Mouse (Mus musculus): ENCODE measurements at regions not wholly inside any gene's neighbourhood (a gene's known extent, or its start where the extent isn't known, plus 50 kb on each side); places are given as distances from the start of the nearest gene placed in this dataset.

DNA sequence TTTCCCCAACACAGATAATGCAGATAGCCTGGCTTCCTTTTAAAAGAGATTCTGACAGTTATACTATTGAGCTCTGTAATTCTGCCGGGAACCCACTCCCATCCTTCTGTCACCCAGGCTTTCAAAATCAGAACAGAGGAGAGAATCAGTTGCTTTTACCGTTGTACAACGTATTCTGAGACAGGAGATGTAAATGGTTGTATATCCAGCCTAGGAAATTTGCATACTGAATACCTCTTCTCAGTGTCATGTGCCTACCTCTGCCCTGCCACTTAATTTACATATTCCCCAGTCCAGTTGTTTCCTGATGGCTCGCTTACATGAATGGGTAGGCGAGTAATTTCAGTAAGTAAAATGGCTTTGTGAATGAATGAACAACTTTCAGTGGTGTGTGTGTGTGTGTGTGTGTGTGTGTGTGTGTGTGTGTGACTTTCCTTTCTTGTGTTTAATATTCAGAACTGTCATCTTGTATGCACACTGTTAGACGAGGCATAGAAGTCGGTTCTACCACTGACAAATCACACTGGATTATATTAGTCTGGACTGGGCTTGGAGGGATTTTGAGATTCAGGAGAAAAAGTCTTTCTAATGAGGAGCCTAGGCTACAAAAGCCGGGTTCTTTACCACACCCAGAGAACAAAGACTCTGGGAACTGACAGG is 282.2 kb upstream of the Cdh6 start:
- DNase-seq: no peak

DNA sequence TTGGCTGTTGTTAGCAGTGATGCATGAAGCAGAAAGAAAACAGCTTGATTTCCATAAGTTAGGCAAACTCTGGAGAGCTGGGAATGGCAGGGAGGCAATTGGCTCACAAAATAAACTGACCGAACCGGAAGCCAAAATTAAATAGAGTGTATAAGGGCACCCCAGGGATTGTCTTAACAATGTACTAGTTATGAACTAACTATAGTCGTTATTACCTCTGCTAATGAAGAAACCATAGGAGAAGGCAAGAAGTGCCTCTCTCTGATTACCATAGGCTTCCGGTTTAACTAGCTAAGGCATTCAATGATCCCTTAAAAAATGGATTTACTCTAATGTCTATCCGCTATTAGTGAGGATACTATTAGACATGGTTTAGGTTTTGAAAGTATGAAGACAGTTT is 276.9 kb upstream of the Cdh6 start:
- DNase-seq: no peak

DNA sequence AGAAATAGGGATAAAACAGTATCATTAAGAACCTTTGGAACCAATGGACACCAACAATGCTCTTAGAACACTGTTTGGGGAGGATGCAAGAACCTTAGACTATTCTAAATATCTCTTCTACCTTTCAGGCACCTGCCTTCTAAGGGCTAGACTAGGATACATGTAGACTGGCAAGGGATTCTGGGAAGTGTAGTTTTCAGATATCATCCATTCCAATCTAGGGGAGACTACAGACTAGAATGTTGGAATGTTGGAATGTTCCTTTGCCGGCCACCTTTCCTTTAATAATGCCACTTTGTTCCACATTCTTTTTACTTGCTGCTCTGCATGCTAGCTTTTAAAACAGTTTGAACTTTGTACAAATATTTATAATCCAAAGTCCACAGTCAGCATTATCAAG is 261.1 kb upstream of the Cdh6 start:
- no peak for DNase-seq

DNA sequence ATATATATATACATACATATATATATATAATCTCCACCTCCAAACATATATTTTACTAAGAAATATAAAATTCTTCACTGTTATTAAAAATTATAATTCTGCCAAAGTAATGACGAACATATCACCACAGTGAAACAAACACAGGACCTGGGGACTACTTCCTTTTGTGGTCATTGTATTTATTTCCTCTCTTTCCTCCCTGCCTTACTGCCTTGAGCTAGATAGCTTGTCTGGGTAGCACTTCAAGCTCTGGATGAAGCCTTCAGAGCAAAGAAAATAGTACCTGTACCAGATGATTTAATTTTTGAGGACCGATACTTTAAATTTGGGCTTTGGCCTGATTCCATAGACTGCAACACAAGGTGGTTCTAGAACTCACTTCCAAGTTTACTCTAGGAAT is 259.5 kb upstream of the Cdh6 start:
- no peak for DNase-seq

DNA sequence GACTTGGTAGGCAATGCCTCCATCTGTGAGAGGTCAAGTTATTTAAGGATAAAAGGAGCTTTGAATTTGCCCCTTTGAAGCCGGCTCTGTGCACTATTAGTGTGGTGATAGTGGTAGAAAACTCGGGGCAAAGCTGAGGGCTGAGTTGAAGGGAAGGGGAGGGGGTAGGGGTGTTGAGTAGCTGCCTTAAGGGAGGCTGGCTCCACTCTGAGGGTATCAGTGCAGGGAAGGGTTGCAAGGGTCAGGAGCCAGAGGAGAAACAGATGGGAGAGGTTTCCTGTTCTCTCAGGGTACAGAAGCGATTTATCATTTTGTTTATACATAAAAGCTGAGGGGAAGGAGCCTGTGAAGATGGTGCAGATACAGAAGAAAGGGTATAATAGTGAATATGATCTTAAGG is 246.1 kb upstream of the Cdh6 start:
- no peak for DNase-seq

DNA sequence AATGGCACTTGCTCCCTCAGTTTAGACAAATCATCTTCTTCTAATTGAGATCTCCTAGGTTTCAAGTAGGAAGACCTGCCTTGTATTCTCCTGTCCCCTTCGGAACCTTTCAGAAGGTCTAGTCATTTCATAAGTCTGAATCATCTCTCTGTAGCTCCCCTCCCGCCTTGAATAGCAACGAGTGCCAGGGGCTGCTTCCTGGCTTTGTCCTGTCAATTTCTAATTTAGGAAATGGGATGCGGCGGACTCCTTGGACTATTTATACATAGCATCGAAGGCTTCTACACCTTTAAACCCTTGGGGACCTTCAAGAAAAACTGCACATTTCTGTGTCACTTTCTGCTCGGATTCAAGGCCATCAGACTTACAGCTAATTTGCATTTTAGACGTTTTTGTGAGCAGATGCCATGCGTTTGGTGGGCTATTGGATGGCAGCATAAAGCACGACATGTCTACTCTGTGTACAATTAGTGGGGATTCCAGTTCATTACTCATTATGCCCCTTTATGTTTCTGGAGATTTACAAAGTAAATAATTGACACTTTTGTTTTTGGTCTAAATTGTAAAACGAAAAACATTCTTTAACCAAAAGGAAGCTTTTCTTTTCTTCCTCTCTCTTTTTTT is 236.7 kb upstream of the Cdh6 start:
- DNase-seq: peak; percentile 12

DNA sequence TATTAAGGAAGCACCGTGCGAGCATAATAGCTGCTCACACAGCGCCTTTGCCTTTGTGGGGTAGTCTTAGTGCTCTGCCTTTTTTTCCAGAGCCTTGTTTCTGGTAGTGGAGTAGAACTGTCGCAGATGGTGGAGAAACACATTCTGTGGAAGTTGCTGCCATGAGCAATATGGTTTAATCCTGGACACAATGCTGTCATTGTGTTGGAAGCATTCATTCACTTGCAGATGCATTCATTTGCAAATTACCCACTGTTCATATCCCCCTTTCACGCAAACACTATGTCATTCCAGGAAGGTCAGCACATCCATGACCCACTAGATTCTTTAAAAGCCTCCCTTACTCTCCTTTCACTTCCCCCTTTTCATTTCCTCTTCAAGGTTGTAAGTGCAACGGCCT is 219.7 kb upstream of the Cdh6 start:
- no peak for DNase-seq

DNA sequence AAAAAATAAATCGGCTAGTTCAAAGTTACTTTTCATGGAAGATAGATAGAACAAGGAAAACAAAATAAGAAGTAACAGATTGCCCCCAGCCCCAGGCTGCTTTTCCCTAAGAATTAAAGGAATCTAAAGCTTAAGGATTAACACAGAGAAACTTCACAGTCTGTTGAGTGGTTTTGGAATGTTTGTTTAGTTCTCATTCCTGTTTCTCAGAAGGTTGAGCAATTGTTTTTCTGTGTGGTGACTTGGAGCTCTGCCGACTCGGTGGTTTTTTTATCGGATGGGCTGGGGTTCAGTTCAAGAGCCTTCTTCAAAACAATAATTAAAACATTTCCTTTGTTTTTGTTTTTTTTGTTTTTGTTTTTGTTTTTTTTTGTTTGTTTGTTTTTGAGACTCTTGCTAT is 217.9 kb upstream of the Cdh6 start:
- DNase-seq: no peak

DNA sequence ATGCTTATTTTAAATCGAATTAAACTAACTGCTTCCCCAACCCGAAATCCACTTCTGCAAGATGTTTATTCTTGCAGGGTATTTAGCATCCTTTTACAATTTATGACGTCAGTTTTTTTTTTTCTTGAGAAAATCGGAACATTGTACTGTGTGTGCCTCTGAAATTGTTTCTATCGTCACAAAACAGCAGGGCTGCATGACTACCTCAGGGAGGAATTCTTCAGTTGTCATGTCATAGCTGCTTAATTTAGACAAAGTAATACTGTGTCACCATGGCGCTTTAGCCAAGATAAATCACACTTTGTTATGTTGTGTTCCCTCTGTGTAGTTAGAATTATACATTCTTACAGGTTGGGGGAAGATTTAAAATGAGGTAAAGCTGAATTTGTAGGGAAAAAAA is 211.3 kb upstream of the Cdh6 start:
- no peak for DNase-seq

DNA sequence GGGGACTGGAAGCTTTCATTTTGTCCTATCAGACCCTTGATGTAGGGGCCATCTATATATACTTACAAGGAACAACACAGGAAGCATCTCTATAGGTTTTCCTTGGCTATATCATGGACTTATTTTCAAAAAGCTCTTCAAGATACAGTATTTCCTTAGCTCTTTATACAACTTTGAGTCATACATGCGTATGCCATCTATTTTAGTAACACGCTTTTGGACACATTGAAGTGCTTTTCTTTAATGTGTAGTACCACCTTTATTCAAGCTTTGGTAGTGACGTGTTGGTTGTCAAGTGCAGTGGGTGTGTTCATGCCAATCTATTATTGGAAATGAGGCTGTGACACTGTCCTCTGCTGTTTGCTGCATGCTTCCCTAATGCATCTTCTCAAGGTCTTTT is 202.1 kb upstream of the Cdh6 start:
- no peak for DNase-seq

DNA sequence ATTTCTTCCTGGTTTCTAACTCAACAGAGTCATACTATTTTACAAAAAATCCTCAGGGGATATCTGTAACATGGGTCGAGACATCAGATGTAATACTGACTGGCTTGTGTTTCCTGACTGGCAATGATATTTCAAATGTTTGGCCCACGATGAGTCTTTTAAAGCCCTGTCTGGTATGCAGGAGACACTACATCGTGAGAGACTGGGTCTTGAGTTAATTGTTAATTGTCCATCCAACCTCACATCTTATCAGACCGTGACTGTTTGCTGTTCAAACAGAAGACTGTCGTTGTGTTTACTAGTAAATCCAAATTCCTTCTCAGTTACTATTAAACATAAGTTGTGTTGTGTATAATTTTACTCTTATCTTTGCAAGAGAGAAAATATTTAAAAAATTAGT is 195.3 kb upstream of the Cdh6 start:
- DNase-seq: no peak

DNA sequence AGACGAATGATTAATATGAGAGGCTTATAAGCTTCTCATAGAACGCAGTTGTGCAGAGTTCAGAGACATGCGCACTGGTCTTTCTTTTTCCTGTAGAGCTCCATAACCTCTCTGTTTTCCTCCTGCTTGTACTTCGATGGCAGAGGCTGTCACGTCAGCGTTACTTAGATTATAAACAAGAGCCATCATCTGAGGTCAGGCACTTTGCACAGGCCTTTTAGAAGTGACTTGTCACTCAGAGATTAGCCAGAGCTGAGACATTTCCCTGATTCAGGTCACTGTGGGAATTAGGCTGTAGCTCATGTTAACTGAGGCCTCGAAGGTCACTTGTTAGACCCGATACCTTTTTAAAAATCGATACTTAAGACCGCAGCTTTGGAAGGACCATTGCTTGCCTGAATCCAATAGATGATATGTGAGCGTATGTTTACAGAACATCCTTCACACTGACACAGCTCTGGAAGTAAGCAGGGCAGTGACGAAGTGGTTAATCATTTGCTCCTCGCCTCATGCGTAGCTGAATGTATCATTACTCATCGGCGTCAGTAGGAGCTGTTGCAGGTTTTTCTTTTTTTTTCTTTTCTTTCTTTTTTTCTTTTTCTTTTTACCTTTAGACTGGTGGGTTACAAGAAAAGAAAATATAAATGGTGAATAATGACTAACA is 193.9 kb upstream of the Cdh6 start:
- DNase-seq: no peak

DNA sequence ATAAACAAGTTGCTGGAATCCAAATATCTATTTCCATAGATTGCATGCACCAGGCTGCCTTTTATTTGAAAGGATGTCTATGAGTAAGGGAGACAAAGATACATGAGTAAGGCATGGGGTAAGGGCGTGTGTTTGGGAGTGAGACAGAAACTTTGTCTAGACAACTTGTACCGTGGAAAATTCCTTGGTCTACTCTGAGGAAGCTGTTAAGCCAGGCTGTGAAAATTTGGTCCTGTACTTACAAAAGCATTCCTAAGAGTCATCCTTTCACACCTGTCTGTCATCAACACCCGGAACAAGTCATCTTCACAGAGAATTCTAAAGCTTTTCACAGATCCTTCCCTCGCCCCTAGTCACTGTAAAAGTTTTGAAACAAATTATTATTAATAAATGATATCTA is 193.1 kb upstream of the Cdh6 start:
- DNase-seq: no peak

DNA sequence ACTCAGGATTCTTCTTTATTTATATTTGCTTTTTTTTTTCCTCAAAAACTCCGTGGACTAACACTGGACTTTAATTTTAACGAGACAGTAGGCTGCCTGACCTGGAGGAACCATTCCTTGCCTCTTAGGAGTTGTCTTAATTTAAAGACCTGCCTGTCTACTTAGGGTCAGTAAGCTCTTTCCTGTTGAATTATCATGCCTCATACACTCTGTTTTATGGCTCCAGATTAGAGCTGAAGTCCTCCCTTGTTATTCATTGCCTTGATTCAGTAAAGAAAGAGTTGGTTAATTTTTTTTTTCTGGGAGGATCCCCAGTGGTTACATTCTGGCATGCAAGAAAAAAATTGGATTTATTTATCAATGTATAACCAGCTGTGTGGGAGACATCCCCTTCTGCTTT is 187.3 kb upstream of the Cdh6 start:
- no peak for DNase-seq

DNA sequence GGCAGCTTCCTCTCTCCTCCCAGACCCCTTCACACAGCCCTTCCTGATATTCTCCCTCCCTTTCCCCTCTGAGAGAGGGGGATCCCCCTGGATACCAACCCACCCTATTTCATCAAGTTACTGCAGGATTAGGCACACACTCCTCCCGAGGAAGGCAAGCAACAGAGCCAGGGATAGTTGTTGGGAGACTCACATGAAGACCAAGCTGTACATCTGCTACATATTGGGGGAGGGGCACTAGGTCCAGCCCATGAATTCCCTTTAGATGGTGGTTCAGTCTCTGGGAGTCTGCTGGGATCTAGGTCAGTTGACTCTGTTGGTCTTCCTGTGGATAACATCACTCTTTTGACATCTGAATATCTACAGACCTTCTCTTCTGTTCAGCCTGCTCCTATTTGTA is 185.6 kb upstream of the Cdh6 start:
- DNase-seq: no peak

DNA sequence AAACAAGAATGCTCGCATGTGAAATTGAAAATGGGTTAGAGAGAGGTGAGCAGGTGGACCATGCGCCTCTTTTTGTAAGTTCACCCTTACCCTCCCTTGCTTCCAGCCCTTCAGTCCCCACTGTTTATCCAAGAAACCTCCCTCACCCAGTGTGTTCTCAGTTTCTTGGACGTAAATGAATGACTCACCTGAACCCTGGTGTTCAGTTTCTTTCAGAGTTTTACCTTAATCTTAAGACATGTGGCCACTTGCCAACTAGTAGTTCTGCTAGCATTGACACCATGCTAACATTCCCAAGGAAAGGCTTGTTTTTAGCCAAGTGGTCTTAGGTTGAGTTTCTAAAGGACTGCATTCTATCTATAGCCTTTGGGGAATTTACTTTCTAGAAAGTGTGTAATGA is 176.8 kb upstream of the Cdh6 start:
- DNase-seq: no peak

DNA sequence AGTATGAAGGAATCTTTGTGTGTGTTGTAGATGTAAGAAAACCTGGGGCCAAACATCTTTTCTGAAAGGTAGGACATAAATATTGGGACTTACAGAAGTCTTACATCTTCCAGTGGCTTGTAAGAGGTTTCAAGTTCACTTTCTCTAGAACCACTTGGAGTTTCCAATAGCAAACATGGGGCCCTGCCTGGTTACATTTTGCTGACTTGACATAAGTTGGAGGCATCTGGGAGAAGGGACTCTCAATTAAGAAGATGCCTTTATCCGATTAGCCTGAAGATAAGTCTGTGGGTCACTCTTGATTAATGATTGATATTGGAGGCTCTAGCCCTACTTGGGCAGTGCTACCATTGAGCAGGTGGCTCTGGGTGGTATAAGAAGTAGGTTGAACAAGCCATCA is 162.9 kb upstream of the Cdh6 start:
- no peak for DNase-seq

DNA sequence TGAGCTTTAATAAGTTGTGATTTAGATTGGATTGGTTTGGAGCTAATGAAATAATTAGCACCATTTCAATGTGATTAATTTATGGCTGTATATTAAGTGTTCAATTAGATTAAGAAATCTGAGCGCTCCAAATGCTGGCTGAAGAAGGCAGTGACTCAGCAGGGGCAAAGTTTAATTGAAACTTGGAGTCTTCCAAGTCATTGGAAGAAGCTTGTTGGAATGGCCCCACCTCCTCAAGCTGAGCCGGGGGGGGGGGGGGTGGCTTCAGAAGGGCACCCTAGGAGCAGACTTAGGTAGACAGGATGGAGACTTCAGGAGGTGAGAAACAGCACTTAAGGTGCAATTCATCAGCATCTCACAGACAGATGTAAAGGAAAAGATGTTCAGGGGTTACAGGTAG is 151.0 kb upstream of the Cdh6 start:
- DNase-seq: no peak

DNA sequence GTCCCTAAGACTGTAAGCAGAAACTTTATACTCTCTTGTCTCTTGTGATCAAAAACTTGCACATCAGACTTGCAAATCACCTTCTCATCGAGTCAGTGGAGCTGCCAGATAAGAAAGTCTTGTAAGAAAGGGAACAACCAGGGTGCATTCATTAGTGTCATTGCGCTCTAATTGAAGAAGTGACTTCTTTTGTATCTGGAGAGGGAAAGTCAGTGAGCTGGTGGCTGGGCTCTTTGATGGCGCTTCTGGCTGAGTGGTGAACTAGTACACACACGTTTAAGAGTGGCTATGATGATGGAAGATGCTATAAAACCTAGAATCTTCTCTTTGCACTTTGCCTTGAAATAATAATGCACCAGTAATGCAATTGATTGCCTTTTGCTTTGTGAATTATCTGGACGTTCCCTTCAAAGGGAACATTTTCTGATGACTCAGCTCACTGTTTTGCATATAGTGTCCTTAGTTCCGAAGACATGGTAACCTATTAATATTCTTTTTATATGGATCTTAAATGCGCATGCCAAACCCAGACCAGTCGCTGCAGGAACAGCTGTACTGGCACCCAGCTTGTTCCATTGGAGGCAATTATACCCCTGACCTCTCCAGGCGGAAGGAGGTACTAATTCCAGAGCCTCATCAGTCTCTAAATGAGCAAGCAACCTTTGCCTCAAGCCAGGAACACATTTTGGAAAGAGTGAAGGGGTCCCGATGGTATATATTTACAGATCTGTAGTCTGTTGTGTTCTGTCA is 147.3 kb upstream of the Cdh6 start:
- DNase-seq: no peak

DNA sequence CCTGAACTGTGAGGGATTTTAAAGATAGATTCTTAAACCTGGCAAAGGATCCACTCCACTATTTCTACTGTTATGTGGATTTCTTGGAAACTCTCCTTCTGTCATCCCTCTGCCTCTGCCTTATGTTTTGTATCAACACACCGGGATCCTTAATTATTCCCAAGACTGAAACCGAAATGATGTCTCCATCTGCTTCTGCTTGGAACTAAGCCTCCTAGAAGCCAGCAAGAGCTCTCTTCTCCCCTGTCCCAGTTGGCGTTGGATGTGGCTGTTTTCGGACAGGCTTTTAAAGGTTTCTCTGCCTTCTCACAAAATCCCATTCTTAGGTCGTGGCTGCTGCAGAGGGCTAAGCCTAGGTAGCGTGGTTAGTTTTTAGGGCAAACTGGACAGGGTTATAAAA is 131.1 kb upstream of the Cdh6 start:
- DNase-seq: no peak

DNA sequence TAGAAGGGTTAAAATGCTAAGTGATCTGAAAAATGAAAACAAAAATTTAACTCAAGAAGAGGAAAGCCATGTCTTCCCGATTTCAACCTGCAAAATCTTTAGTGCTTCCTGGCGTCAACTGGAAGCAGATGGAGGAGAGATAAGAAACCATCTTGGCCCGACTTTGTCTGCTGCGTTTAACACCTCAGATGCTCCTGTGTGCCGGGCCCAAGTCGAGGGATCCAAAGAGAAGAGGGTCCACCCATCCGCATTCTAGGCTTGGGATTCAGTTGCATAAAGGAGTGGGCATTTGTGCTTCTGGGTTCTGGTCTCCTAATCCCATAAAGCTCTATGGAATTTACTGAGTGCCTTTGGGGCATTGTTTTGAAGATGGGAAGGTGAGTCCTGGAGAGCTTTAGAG is 130.0 kb upstream of the Cdh6 start:
- no peak for DNase-seq

DNA sequence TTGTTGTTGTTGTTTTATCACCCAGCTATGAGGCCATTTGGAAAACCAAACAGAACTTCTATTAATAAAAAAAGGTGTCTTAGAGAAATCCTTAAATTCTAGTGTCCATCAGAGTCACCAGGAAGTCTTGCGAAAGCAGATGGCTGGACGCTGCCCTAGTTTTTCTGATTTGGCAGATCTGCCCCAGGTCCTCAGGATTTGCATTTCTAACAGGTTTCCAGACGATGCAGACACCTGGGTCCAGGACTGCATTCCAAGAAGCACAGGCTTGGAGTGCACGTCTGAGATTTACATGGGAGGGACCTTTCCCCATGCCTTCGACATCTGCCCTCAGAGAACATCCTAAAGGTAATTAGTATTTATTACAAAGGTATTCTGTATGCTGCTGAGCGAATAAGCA is 129.2 kb upstream of the Cdh6 start:
- no peak for DNase-seq

DNA sequence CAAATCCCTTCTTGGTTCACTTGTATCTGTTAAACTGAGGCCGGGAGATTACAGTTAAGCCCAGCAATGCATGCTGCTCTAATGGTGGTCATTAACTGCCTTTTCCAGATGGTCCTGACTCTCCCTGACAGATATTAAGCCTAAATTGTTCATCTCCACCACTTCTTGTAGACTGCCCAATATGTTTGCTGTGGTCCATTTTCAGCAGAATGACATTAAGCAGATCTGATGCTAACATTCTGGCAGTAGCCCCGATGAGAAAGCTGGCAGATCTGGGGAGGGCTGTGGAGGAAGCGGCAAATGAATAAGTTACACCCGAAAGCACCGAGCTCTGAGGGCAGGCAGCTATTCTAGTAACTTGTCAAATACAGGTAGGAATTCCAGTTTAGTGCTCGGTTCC is 123.5 kb upstream of the Cdh6 start:
- DNase-seq: no peak

DNA sequence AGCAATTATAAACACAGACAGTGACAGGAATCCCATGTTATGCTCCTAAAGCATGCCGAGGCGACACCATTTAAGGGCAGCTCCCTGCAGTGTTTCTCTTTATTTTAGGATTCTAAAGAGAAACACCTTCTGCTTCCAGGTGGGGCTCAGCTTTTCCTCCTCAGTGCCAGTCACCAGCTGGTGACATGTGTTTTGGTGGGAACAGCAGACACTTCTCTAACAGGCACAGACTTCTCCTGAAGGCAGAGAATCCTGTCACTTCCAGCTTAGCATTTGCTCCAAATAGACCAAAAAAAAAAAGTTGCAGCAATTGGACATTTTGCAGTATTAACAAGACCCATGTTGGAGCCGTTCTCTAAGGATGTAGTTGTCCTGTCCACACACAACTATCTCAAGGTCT is 115.6 kb upstream of the Cdh6 start:
- DNase-seq: no peak

Measured in adrenal gland, postnatal 14 days (tissue).